Mouse (Mus musculus) lung, embryonic 14.5 days (tissue): Measurements from ENCODE around the gene Ece1. TPM values are rescaled to one million over a fixed set of nuclear protein-coding genes. Genes with fewer than 3 reads are reported as not detected.

Experiments used
- ATAC-seq: fragments of 200-750 bp; cut with Nextera tagmentation; 2 replicates; pipeline ENCODE4 v1.8.0; 2017; ENCODE audit warnings: mild to moderate bottlenecking, moderate TSS enrichment, moderate library complexity; ENCODE audit not compliant: insufficient read depth
- DNase-seq: peaks from one replicate; pipeline ENCODE4 v3.0.0-alpha.2; 2015
- H3K27ac ChIP-seq: fragments of 300-500 bp; sonication (generic); 2 replicates; pipeline ENCODE4 v1.5.1; 2014; ENCODE audit warnings: low read depth, mild to moderate bottlenecking, moderate library complexity
- H3K27me3 ChIP-seq: fragments of 300-500 bp; sonication (generic); 2 replicates; pipeline ENCODE4 v1.6.1; 2014; ENCODE audit warnings: low read length, control low read depth; ENCODE audit not compliant: insufficient read depth
- H3K36me3 ChIP-seq: fragments of 300-500 bp; sonication (generic); 2 replicates; pipeline ENCODE4 v1.6.1; 2014; ENCODE audit warnings: control low read depth; ENCODE audit not compliant: insufficient read depth
- H3K4me1 ChIP-seq: fragments of 300-500 bp; sonication (generic); 2 replicates; pipeline ENCODE4 v1.6.1; 2014; ENCODE audit warnings: antibody characterized with exemption, control low read depth; ENCODE audit not compliant: insufficient read depth
- H3K4me2 ChIP-seq: fragments of 300-500 bp; sonication (generic); 2 replicates; pipeline ENCODE4 v1.6.1; 2014; ENCODE audit warnings: mild to moderate bottlenecking
- H3K4me3 ChIP-seq: fragments of 300-500 bp; sonication (generic); 2 replicates; pipeline ENCODE4 v1.5.1; 2014; ENCODE audit warnings: low read depth, low read length
- H3K9ac ChIP-seq: fragments of 300-500 bp; sonication (generic); 2 replicates; pipeline ENCODE4 v1.6.1; 2014
- H3K9me3 ChIP-seq: fragments of 300-500 bp; sonication (generic); 2 replicates; pipeline ENCODE4 v1.6.1; 2016; ENCODE audit warnings: low read depth, low read length, control low read depth
- CTCF ChIP-seq: IDR thresholded peaks from 2 replicates; pipeline ENCODE4 v1.5.1; 2016; ENCODE audit warnings: antibody characterized with exemption, low read depth
- WGBS: fragments of 180-500 bp; shearing (Covaris S2); extraction: QIAGEN DNeasy Blood & Tissue Kit; methylation state at CpG from one replicate; pipeline ENCODE4 v1.1.7; 2014; 5-methylcytosine and 5-hydroxymethylcytosine counted together
- polyA plus RNA-seq: library from polyadenylated mRNA; unstranded; fragments of >200 nt; fragmentation: Nextera tagmentation; extraction: Ambion mirVana; gene quantifications from 2 replicates; pipeline ENCODE4 v1.2.1, GENCODE M21; 2014

Gene Ece1
- polyA plus RNA-seq, 1 experiment from 2014 or later: 59.3 TPM

DNA sequence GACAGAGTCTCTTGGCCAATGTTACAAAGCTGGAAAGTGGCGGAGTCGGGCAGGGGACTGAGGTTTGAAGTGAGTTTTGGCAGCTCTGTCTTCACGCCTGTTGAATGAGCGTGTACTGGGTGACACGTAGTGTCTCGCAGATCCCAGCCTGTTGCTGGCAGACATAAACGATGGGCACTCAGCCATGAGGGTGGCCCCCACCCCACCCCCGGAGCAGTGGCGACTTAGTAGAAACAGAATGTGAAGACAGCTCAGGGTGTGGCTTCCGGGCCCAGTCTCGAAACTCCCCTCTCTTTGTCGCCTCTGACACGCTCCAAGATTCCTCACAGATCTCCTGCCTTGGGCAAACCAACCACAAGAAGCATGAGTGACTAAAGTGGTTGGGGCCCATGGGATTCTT is 45.9 kb downstream of the Ece1 start:
- no peak overlapping the region for H3K4me3 ChIP-seq
- H3K4me1 ChIP-seq: peaks cover 6% of the 10 kb centered on the region; the same call in 1 of the 2 replicates
- H3K9me3 ChIP-seq: no peaks in the 10 kb centered on the region
- no peak overlapping the region for H3K9ac ChIP-seq
- DNase-seq: peak; percentile 40
- H3K27ac ChIP-seq: no peak overlapping the region
- no peak for TF ChIP-seq CTCF
- WGBS: 39% methylated on average over 13 of the region's 13 CpGs
- H3K36me3 ChIP-seq: no peaks in the 10 kb centered on the region
- ATAC-seq: no peak
- H3K27me3 ChIP-seq: no peaks in the 10 kb centered on the region
- H3K4me2 ChIP-seq: no peak overlapping the region

GRCm38 (mm10) chr4:137908489-137908888 is 46.5 kb downstream of the Ece1 start:
- peaks cover 11% of the 10 kb centered on the region for H3K4me1 ChIP-seq
- no peak for DNase-seq
- H3K4me3 ChIP-seq: no peak overlapping the region
- 85% methylated on average over 7 of the region's 7 CpGs for WGBS
- no peaks in the 10 kb centered on the region for H3K9me3 ChIP-seq
- no peaks in the 10 kb centered on the region for H3K27me3 ChIP-seq
- no peak for TF ChIP-seq CTCF
- ATAC-seq: no peak
- no peak overlapping the region for H3K4me2 ChIP-seq
- H3K9ac ChIP-seq: no peak overlapping the region
- H3K27ac ChIP-seq: no peak overlapping the region
- H3K36me3 ChIP-seq: no peaks in the 10 kb centered on the region

DNA sequence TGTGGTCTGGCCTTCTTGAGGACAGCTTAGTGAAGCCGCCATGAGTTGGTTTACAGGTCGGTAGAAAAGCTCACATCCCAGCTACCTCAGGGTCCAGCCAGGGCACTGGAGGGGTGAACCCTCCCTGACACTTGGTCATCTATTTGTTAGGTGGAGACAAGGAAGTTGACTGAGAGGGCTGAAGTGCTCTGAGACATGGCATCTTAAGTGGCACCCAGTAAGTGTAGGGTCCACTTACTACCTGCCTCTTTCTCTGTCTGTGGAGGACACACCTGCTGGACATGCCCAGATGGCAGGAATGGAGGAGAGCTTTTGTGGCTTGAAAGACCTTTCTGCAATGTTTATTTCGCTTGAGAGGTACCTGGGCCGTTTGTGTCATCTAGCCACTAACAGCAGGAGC is 46.9 kb downstream of the Ece1 start:
- Histone ChIP-seq H3K9me3 (no peaks in the 10 kb centered on the region), H3K9ac (no peak overlapping the region), H3K4me1 (peaks cover 16% of the 10 kb centered on the region), H3K36me3 (no peaks in the 10 kb centered on the region), H3K27ac (no peak overlapping the region), H3K4me2 (no peak overlapping the region), H3K4me3 (no peak overlapping the region), H3K27me3 (0 out of 2 replicates have a peak, but pooled peaks cover 3% of the 10 kb centered on the region)
- WGBS: 58% methylated on average over 4 of the region's 4 CpGs
- TF ChIP-seq CTCF: no peak
- no peak for DNase-seq
- no peak for ATAC-seq

DNA sequence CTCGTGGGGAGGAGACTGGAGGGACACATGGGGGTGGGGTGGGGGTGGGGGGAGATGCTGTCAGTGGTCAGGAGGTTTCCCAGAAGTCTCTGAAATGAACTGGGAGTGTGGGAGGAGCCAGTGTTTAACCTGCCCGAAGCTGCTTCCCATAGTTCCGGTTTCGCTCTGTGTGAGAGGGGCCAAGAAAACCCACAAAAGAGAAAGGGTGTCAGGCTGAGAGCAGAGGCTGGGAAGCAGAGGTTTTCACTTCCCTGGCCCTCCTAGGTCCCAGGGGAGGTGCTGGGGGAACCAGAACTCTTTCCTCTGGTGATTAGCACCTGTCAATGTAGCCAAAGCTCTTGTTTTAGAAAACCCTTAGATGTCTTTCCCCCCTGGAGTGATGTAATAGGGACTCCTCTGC is 47.4 kb downstream of the Ece1 start:
- Histone ChIP-seq H3K9me3 (no peaks in the 10 kb centered on the region), H3K4me2 (no peak overlapping the region), H3K27ac (no peak overlapping the region), H3K4me3 (no peak overlapping the region), H3K9ac (no peak overlapping the region), H3K36me3 (no peaks in the 10 kb centered on the region), H3K27me3 (0 out of 2 replicates have a peak, but pooled peaks cover 4% of the 10 kb centered on the region), H3K4me1 (peaks cover 16% of the 10 kb centered on the region)
- ATAC-seq (no peak), DNase-seq (no peak)
- TF ChIP-seq CTCF: no peak
- WGBS: 39% methylated on average over 4 of the region's 4 CpGs

DNA sequence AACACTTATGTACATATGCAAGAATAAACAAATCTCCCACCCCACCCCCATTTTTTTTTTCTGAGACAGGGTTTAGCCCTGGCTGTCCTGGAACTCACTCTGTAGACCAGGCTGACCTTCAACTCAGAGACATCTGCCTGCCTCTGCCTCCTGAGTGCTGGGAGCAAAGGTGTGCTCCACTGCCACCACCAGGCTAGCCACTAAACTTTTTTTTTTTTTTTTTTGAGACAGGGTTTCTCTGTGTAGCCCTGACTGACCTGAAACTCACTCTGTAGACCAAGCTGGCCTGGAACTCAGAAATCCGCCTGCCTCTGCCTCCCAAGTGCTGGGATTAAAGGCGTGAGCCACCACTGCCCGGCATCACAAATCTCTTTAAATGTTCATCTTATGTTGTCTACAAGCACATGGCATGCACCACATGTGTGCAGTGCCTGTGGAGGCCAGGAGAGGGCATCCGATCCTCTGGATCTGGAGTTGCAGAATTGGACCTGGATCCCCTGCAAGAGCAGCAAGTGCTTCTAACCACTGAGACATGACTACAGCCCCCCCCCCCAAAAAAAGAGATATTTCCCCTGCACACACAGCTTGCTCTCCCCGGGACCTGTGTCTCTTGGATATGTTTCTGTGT is 48.5 kb downstream of the Ece1 start:
- Histone ChIP-seq H3K36me3 (no peaks in the 10 kb centered on the region), H3K4me3 (no peak overlapping the region), H3K27ac (no peak overlapping the region), H3K27me3 (0 out of 2 replicates have a peak, but pooled peaks cover 4% of the 10 kb centered on the region), H3K4me1 (peaks cover 16% of the 10 kb centered on the region), H3K4me2 (no peak overlapping the region), H3K9ac (no peak overlapping the region), H3K9me3 (no peaks in the 10 kb centered on the region)
- ATAC-seq: no peak
- TF ChIP-seq CTCF: peak; percentile 49
- DNase-seq: peak; percentile 59
- WGBS: 91% methylated on average over 5 of the region's 5 CpGs

DNA sequence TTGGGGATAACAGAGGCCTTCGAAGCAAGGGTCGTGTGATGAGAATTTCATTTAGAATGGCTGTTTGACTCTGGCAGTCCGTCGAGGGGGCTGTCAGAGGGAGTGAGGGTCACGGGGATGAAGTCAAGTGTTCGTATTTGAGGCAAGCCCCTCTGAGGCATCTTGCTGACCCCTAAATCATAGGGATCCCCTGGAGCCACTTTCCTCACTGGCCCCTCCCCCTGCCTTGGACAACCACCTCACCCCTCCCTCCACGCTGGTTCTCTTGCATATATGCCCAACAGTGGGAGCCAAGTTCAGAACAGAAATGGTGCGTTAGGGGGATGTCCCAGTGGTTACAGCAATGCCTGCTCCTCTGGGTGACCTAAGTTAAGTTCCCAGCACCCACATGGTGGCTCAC is 49.6 kb downstream of the Ece1 start:
- Histone ChIP-seq H3K27me3 (0 out of 2 replicates have a peak, but pooled peaks cover 4% of the 10 kb centered on the region), H3K4me2 (no peak overlapping the region), H3K9me3 (no peaks in the 10 kb centered on the region), H3K9ac (no peak overlapping the region), H3K4me1 (peaks cover 16% of the 10 kb centered on the region), H3K27ac (no peak overlapping the region), H3K36me3 (no peaks in the 10 kb centered on the region), H3K4me3 (no peak overlapping the region)
- DNase-seq: no peak
- ATAC-seq: no peak
- TF ChIP-seq CTCF: no peak
- WGBS: 75% methylated on average over 8 of the region's 8 CpGs

DNA sequence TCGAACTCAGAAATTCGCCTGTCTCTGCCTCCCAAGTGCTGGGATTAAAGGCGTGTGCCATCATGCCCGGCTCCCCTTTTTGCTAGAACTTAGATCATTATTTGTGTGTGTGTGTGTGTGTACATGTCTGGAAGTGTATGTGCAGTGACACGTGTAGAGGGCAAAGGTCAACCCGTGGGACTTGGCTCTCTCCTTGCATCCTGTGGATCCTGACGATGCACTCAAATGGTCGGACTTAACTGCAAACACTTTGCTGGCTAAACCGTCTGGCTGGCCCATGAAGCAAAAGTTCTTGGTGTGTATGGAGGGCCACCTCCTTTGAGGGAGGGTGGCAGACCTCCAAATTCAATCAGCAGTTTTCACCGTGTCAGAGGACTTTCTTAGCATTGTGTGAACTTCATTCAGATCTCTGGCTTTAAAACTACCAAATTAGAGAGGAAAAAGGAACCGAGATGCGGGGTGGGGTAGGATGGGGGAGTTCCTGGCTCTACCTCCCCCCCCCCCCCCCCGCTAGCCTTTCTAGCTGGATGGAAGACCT is 50.8 kb downstream of the Ece1 start:
- peaks cover 19% of the 10 kb centered on the region for H3K4me1 ChIP-seq
- no peaks in the 10 kb centered on the region for H3K9me3 ChIP-seq
- no peak for ATAC-seq
- no peak for TF ChIP-seq CTCF
- no peak for DNase-seq
- peak overlapping the region; percentile 44; the same call in 1 of the 2 replicates for H3K9ac ChIP-seq
- no peaks in the 10 kb centered on the region for H3K36me3 ChIP-seq
- H3K4me3 ChIP-seq: peak overlapping the region; percentile 46
- H3K4me2 ChIP-seq: peak overlapping the region; percentile 95
- WGBS: 51% methylated on average over 13 of the region's 13 CpGs
- 0 out of 2 replicates have a peak, but pooled peaks cover 7% of the 10 kb centered on the region for H3K27me3 ChIP-seq
- H3K27ac ChIP-seq: no peak overlapping the region
